Mouse (Mus musculus): ENCODE measurements around the gene D2hgdh. TPM values are rescaled to one million over a fixed set of nuclear protein-coding genes. Genes with fewer than 3 reads are reported as not detected.
"Not testable (repeated sequence)": the region's sequence is repeated elsewhere in the genome, so short reads cannot be mapped to it uniquely, and the experiment has no call there.

The D2hgdh gene
- polyA plus RNA-seq, 1 experiment from 2014 or later: 12.5 TPM

- no peak for ATAC-seq (replicated peaks; ENCODE audit: low FRiP score)
- Histone ChIP-seq H3K4me3 (ENCODE audit: low read depth, low read length) (no peak overlapping the region), H3K9ac (ENCODE audit: low read length) (no peak overlapping the region; the same call in 1 of the 2 replicates), H3K27ac (ENCODE audit: low read depth, low read length) (peak overlapping the region; percentile 72; the same call in 1 of the 2 replicates), H3K27me3 (ENCODE audit: control insufficient read depth, insufficient read depth, low read length) (no peaks in the 10 kb centered on the region), H3K4me1 (replicated peaks; ENCODE audit: control insufficient read depth, insufficient read depth, low read length) (no peaks in the 10 kb centered on the region; the same call in 1 of the 2 replicates), H3K36me3 (ENCODE audit: control insufficient read depth, insufficient read depth, low read length) (peaks cover 3% of the 10 kb centered on the region), H3K9me3 (ENCODE audit: control insufficient read depth, low read length) (no peaks in the 10 kb centered on the region), H3K4me2 (ENCODE audit: low read depth, low read length, severe bottlenecking) (no peak overlapping the region; the same call in 1 of the 2 replicates)
- DNase-seq (ENCODE audit: low spot score): no peak
- WGBS: 82% methylated on average over 3 of the region's 3 CpGs
Measured at GRCm38 (mm10) chr1:93823796-93824495, 763 bp upstream of the D2hgdh start.

- Histone ChIP-seq H3K27me3 (ENCODE audit: control insufficient read depth, insufficient read depth, low read length) (no peaks in the 10 kb centered on the region), H3K36me3 (ENCODE audit: control insufficient read depth, insufficient read depth, low read length) (no peaks in the 10 kb centered on the region), H3K4me3 (ENCODE audit: low read depth, low read length) (peak overlapping the region; percentile 47), H3K27ac (ENCODE audit: low read depth, low read length) (peak overlapping the region; percentile 72), H3K9me3 (ENCODE audit: control insufficient read depth, low read length) (no peaks in the 10 kb centered on the region), H3K9ac (ENCODE audit: low read length) (peak overlapping the region; percentile 66), H3K4me1 (replicated peaks; ENCODE audit: control insufficient read depth, insufficient read depth, low read length) (no peaks in the 10 kb centered on the region; the same call in 1 of the 2 replicates), H3K4me2 (ENCODE audit: low read depth, low read length, severe bottlenecking) (peak overlapping the region; percentile 78)
- WGBS: 0% methylated on average over 30 of the region's 30 CpGs
- ATAC-seq (replicated peaks; ENCODE audit: low FRiP score) (peak; percentile 95), DNase-seq (ENCODE audit: low spot score) (peak; percentile 93)
Measured at GRCm38 (mm10) chr1:93825105-93825674, 481 bp downstream of the D2hgdh start.

- no peak for DNase-seq (ENCODE audit: low spot score)
- H3K4me1 ChIP-seq (replicated peaks; ENCODE audit: control insufficient read depth, insufficient read depth, low read length): no peaks in the 10 kb centered on the region; the same call in 1 of the 2 replicates
- H3K9me3 ChIP-seq (ENCODE audit: control insufficient read depth, low read length): no peaks in the 10 kb centered on the region
- peak; percentile 45; the same call in 1 of the 2 replicates for ATAC-seq (replicated peaks; ENCODE audit: low FRiP score)
- H3K4me2 ChIP-seq (ENCODE audit: low read depth, low read length, severe bottlenecking): peak overlapping the region; percentile 78
- no peaks in the 10 kb centered on the region for H3K27me3 ChIP-seq (ENCODE audit: control insufficient read depth, insufficient read depth, low read length)
- peak overlapping the region; percentile 72; the same call in 1 of the 2 replicates for H3K27ac ChIP-seq (ENCODE audit: low read depth, low read length)
- H3K4me3 ChIP-seq (ENCODE audit: low read depth, low read length): peak overlapping the region; percentile 47
- 47% methylated on average over 27 of the region's 27 CpGs for WGBS
- H3K36me3 ChIP-seq (ENCODE audit: control insufficient read depth, insufficient read depth, low read length): no peaks in the 10 kb centered on the region
- H3K9ac ChIP-seq (ENCODE audit: low read length): peak overlapping the region; percentile 66
Measured at GRCm38 (mm10) chr1:93825771-93826539, 1.2 kb downstream of the D2hgdh start.

GRCm38 (mm10) chr1:93826540-93826835, 1.8 kb downstream of the D2hgdh start:
- no peaks in the 10 kb centered on the region for H3K9me3 ChIP-seq (ENCODE audit: control insufficient read depth, low read length)
- ATAC-seq (replicated peaks; ENCODE audit: low FRiP score) (no peak), DNase-seq (ENCODE audit: low spot score) (no peak)
- no peak overlapping the region for H3K27ac ChIP-seq (ENCODE audit: low read depth, low read length)
- no peaks in the 10 kb centered on the region for H3K36me3 ChIP-seq (ENCODE audit: control insufficient read depth, insufficient read depth, low read length)
- WGBS: 97% methylated on average over 9 of the region's 9 CpGs
- no peak overlapping the region for H3K4me3 ChIP-seq (ENCODE audit: low read depth, low read length)
- H3K27me3 ChIP-seq (ENCODE audit: control insufficient read depth, insufficient read depth, low read length): no peaks in the 10 kb centered on the region
- H3K9ac ChIP-seq (ENCODE audit: low read length): no peak overlapping the region
- peak overlapping the region; percentile 78; the same call in 1 of the 2 replicates for H3K4me2 ChIP-seq (ENCODE audit: low read depth, low read length, severe bottlenecking)
- no peaks in the 10 kb centered on the region; the same call in 1 of the 2 replicates for H3K4me1 ChIP-seq (replicated peaks; ENCODE audit: control insufficient read depth, insufficient read depth, low read length)

GRCm38 (mm10) chr1:93832754-93833360, 8.1 kb downstream of the D2hgdh start:
- H3K9me3 ChIP-seq (ENCODE audit: control insufficient read depth, low read length); DNase-seq (ENCODE audit: low spot score); H3K4me3 ChIP-seq (ENCODE audit: low read depth, low read length); H3K4me2 ChIP-seq (ENCODE audit: low read depth, low read length, severe bottlenecking); H3K27me3 ChIP-seq (ENCODE audit: control insufficient read depth, insufficient read depth, low read length); H3K4me1 ChIP-seq (replicated peaks; ENCODE audit: control insufficient read depth, insufficient read depth, low read length); H3K9ac ChIP-seq (ENCODE audit: low read length); H3K36me3 ChIP-seq (ENCODE audit: control insufficient read depth, insufficient read depth, low read length); H3K27ac ChIP-seq (ENCODE audit: low read depth, low read length): not testable (repeated sequence)
- peak; percentile 51 for ATAC-seq (replicated peaks; ENCODE audit: low FRiP score)
- 83% methylated on average over 1 of the region's 4 CpGs for WGBS

GRCm38 (mm10) chr1:93834671-93835150, 10.0 kb downstream of the D2hgdh start:
- Histone ChIP-seq H3K4me1 (replicated peaks; ENCODE audit: control insufficient read depth, insufficient read depth, low read length) (no peaks in the 10 kb centered on the region), H3K27ac (ENCODE audit: low read depth, low read length) (no peak overlapping the region), H3K27me3 (ENCODE audit: control insufficient read depth, insufficient read depth, low read length) (no peaks in the 10 kb centered on the region), H3K9ac (ENCODE audit: low read length) (no peak overlapping the region), H3K4me3 (ENCODE audit: low read depth, low read length) (no peak overlapping the region), H3K4me2 (ENCODE audit: low read depth, low read length, severe bottlenecking) (no peak overlapping the region), H3K9me3 (ENCODE audit: control insufficient read depth, low read length) (no peaks in the 10 kb centered on the region), H3K36me3 (ENCODE audit: control insufficient read depth, insufficient read depth, low read length) (no peaks in the 10 kb centered on the region)
- ATAC-seq (replicated peaks; ENCODE audit: low FRiP score) (no peak), DNase-seq (ENCODE audit: low spot score) (no peak)
- 91% methylated on average over 7 of the region's 7 CpGs for WGBS

GRCm38 (mm10) chr1:93835211-93835610, 10.5 kb downstream of the D2hgdh start:
- DNase-seq (ENCODE audit: low spot score) (no peak), ATAC-seq (replicated peaks; ENCODE audit: low FRiP score) (no peak)
- no peak overlapping the region for H3K4me2 ChIP-seq (ENCODE audit: low read depth, low read length, severe bottlenecking)
- no peaks in the 10 kb centered on the region for H3K4me1 ChIP-seq (replicated peaks; ENCODE audit: control insufficient read depth, insufficient read depth, low read length)
- H3K9ac ChIP-seq (ENCODE audit: low read length): no peak overlapping the region
- no peaks in the 10 kb centered on the region for H3K27me3 ChIP-seq (ENCODE audit: control insufficient read depth, insufficient read depth, low read length)
- WGBS: 99% methylated on average over 4 of the region's 4 CpGs
- no peaks in the 10 kb centered on the region for H3K36me3 ChIP-seq (ENCODE audit: control insufficient read depth, insufficient read depth, low read length)
- no peaks in the 10 kb centered on the region for H3K9me3 ChIP-seq (ENCODE audit: control insufficient read depth, low read length)
- no peak overlapping the region for H3K4me3 ChIP-seq (ENCODE audit: low read depth, low read length)
- no peak overlapping the region for H3K27ac ChIP-seq (ENCODE audit: low read depth, low read length)

- H3K27me3 ChIP-seq (ENCODE audit: control insufficient read depth, insufficient read depth, low read length): no peaks in the 10 kb centered on the region
Measured at GRCm38 (mm10) chr1:93835876-93836531, 11.3 kb downstream of the D2hgdh start.

More at GRCm38 (mm10) chr1:93835876-93836531, 11.3 kb downstream of the D2hgdh start:
- Histone ChIP-seq H3K36me3 (ENCODE audit: control insufficient read depth, insufficient read depth, low read length) (no peaks in the 10 kb centered on the region), H3K4me1 (replicated peaks; ENCODE audit: control insufficient read depth, insufficient read depth, low read length) (no peaks in the 10 kb centered on the region), H3K4me3 (ENCODE audit: low read depth, low read length) (no peak overlapping the region), H3K9ac (ENCODE audit: low read length) (no peak overlapping the region), H3K9me3 (ENCODE audit: control insufficient read depth, low read length) (no peaks in the 10 kb centered on the region), H3K4me2 (ENCODE audit: low read depth, low read length, severe bottlenecking) (no peak overlapping the region), H3K27ac (ENCODE audit: low read depth, low read length) (no peak overlapping the region)
- WGBS: 92% methylated on average over 6 of the region's 6 CpGs
- no peak for ATAC-seq (replicated peaks; ENCODE audit: low FRiP score)
- DNase-seq (ENCODE audit: low spot score): no peak
